Mouse (Mus musculus) forebrain, embryonic 13.5 days (tissue): ENCODE data around the gene Tmem220. TPM values are rescaled to one million over a fixed set of nuclear protein-coding genes. Genes with fewer than 3 reads are reported as not detected.
"Not testable (repeated sequence)": the region's sequence is repeated elsewhere in the genome, so short reads cannot be mapped to it uniquely, and the experiment has no call there.

Experiments used
- ATAC-seq: fragments of 200-750 bp; cut with Nextera tagmentation; 2 replicates; pipeline ENCODE4 v1.8.0; 2017
- H3K27ac ChIP-seq: fragments of 300-500 bp; sonication (generic); 2 replicates; pipeline ENCODE4 v1.5.1; 2015; ENCODE audit warnings: inconsistent platforms, mild to moderate bottlenecking, moderate library complexity
- H3K27me3 ChIP-seq: fragments of 300-500 bp; sonication (generic); 2 replicates; pipeline ENCODE4 v1.6.1; 2015; ENCODE audit warnings: mild to moderate bottlenecking, inconsistent platforms
- H3K36me3 ChIP-seq: fragments of 300-500 bp; sonication (generic); 2 replicates; pipeline ENCODE4 v1.6.1; 2015; ENCODE audit warnings: mild to moderate bottlenecking, inconsistent platforms; ENCODE audit not compliant: poor library complexity, severe bottlenecking
- H3K4me1 ChIP-seq: fragments of 300-500 bp; sonication (generic); 2 replicates; pipeline ENCODE4 v1.6.1; 2015; ENCODE audit warnings: inconsistent platforms
- H3K4me2 ChIP-seq: fragments of 300-500 bp; sonication (generic); 2 replicates; pipeline ENCODE4 v1.6.1; 2015; ENCODE audit warnings: inconsistent platforms, mild to moderate bottlenecking, moderate library complexity
- H3K4me3 ChIP-seq: fragments of 300-500 bp; sonication (generic); 2 replicates; pipeline ENCODE4 v1.5.1; 2015; ENCODE audit warnings: mild to moderate bottlenecking, inconsistent platforms
- H3K9ac ChIP-seq: fragments of 300-500 bp; sonication (generic); 2 replicates; pipeline ENCODE4 v1.6.1; 2015; ENCODE audit warnings: mild to moderate bottlenecking, inconsistent platforms
- H3K9me3 ChIP-seq: fragments of 300-500 bp; sonication (generic); replicated peaks from 2 replicates; pipeline ENCODE4 v1.6.1; 2016; ENCODE audit warnings: inconsistent platforms
- WGBS: fragments of 180-500 bp; shearing (Covaris S2); methylation state at CpG from one replicate; pipeline ENCODE4 v1.1.7; 2015; 5-methylcytosine and 5-hydroxymethylcytosine counted together
- polyA plus RNA-seq: library from polyadenylated mRNA; unstranded; fragments of >200 nt; fragmentation: Nextera tagmentation; extraction: Ambion mirVana; gene quantifications from 2 replicates; pipeline ENCODE4 v1.2.1, GENCODE M21; 2015

Gene Tmem220
- polyA plus RNA-seq, 1 experiment from 2014 or later: 0.34 TPM

- no peak overlapping the region for H3K9ac ChIP-seq
- no peaks in the 10 kb centered on the region for H3K9me3 ChIP-seq
- H3K27me3 ChIP-seq: peaks cover 8% of the 10 kb centered on the region; the same call in 1 of the 2 replicates
- peaks cover 30% of the 10 kb centered on the region for H3K4me1 ChIP-seq
- no peak overlapping the region for H3K4me2 ChIP-seq
- no peak overlapping the region for H3K4me3 ChIP-seq
- no peaks in the 10 kb centered on the region for H3K36me3 ChIP-seq
- no peak overlapping the region for H3K27ac ChIP-seq
- no peak for ATAC-seq
- WGBS: 84% methylated on average over 13 of the region's 13 CpGs
Measured at GRCm38 (mm10) chr11:67022354-67023115, 2.4 kb upstream of the Tmem220 start.

- not testable (repeated sequence) for H3K4me3 ChIP-seq, ATAC-seq, H3K4me2 ChIP-seq, H3K27me3 ChIP-seq, H3K36me3 ChIP-seq, H3K9ac ChIP-seq, H3K27ac ChIP-seq, H3K9me3 ChIP-seq
- 57% methylated on average over 1 of the region's 1 CpGs for WGBS
- H3K4me1 ChIP-seq: peaks cover 23% of the 10 kb centered on the region
Measured at GRCm38 (mm10) chr11:67023191-67023590, 1.8 kb upstream of the Tmem220 start.

GRCm38 (mm10) chr11:67023802-67024340 is 1.1 kb upstream of the Tmem220 start:
- no peak overlapping the region for H3K9ac ChIP-seq
- peaks cover 20% of the 10 kb centered on the region; the same call in 1 of the 2 replicates for H3K4me1 ChIP-seq
- peaks cover 8% of the 10 kb centered on the region; the same call in 1 of the 2 replicates for H3K27me3 ChIP-seq
- no peaks in the 10 kb centered on the region for H3K36me3 ChIP-seq
- H3K27ac ChIP-seq: no peak overlapping the region
- WGBS: 15% methylated on average over 6 of the region's 6 CpGs
- H3K9me3 ChIP-seq: no peaks in the 10 kb centered on the region
- H3K4me3 ChIP-seq: no peak overlapping the region
- no peak for ATAC-seq
- H3K4me2 ChIP-seq: peak overlapping the region; percentile 62

GRCm38 (mm10) chr11:67030904-67031602 is 6.1 kb downstream of the Tmem220 start:
- no peak for ATAC-seq
- Histone ChIP-seq H3K4me1 (no peaks in the 10 kb centered on the region), H3K27me3 (no peaks in the 10 kb centered on the region), H3K9ac (no peak overlapping the region), H3K4me2 (no peak overlapping the region), H3K9me3 (no peaks in the 10 kb centered on the region), H3K27ac (no peak overlapping the region), H3K36me3 (no peaks in the 10 kb centered on the region), H3K4me3 (no peak overlapping the region)
- WGBS: 63% methylated on average over 16 of the region's 16 CpGs

GRCm38 (mm10) chr11:67031603-67031915 is 6.6 kb downstream of the Tmem220 start:
- Histone ChIP-seq H3K4me1 (no peaks in the 10 kb centered on the region), H3K36me3 (peaks cover 3% of the 10 kb centered on the region; the same call in 1 of the 2 replicates), H3K4me3 (no peak overlapping the region), H3K27ac (no peak overlapping the region), H3K27me3 (no peaks in the 10 kb centered on the region), H3K4me2 (no peak overlapping the region), H3K9ac (no peak overlapping the region), H3K9me3 (no peaks in the 10 kb centered on the region)
- no peak for ATAC-seq
- WGBS: 66% methylated on average over 2 of the region's 2 CpGs

- Histone ChIP-seq H3K9ac (no peak overlapping the region), H3K4me1 (no peaks in the 10 kb centered on the region), H3K36me3 (peaks cover 32% of the 10 kb centered on the region), H3K9me3 (no peaks in the 10 kb centered on the region), H3K27ac (no peak overlapping the region), H3K27me3 (no peaks in the 10 kb centered on the region), H3K4me2 (no peak overlapping the region), H3K4me3 (no peak overlapping the region)
- WGBS: 82% methylated on average over 4 of the region's 4 CpGs
- ATAC-seq: no peak
Measured at GRCm38 (mm10) chr11:67034775-67035485, 10.0 kb downstream of the Tmem220 start.

- Histone ChIP-seq H3K9ac (no peak overlapping the region), H3K27ac (no peak overlapping the region), H3K4me1 (no peaks in the 10 kb centered on the region), H3K27me3 (no peaks in the 10 kb centered on the region), H3K9me3 (no peaks in the 10 kb centered on the region), H3K4me2 (no peak overlapping the region), H3K36me3 (peaks cover 45% of the 10 kb centered on the region), H3K4me3 (no peak overlapping the region)
- ATAC-seq: no peak
- whole genome bisulfite sequencing: 96% methylated on average over 6 of the region's 6 CpGs
Measured at GRCm38 (mm10) chr11:67036229-67036628, 11.3 kb downstream of the Tmem220 start.

GRCm38 (mm10) chr11:67036892-67037291 is 11.9 kb downstream of the Tmem220 start:
- Histone ChIP-seq H3K9ac (no peak overlapping the region), H3K27me3 (no peaks in the 10 kb centered on the region), H3K27ac (no peak overlapping the region), H3K9me3 (no peaks in the 10 kb centered on the region), H3K4me1 (no peaks in the 10 kb centered on the region), H3K36me3 (peaks cover 51% of the 10 kb centered on the region), H3K4me3 (no peak overlapping the region), H3K4me2 (no peak overlapping the region)
- ATAC-seq: no peak
- 96% methylated on average over 9 of the region's 9 CpGs for WGBS

- H3K27me3 ChIP-seq: no peaks in the 10 kb centered on the region
- peaks cover 61% of the 10 kb centered on the region for H3K36me3 ChIP-seq
- no peaks in the 10 kb centered on the region for H3K9me3 ChIP-seq
- no peak overlapping the region for H3K4me2 ChIP-seq
- 94% methylated on average over 3 of the region's 3 CpGs for WGBS
- H3K9ac ChIP-seq: no peak overlapping the region
- no peak overlapping the region for H3K4me3 ChIP-seq
- H3K4me1 ChIP-seq: no peaks in the 10 kb centered on the region
- H3K27ac ChIP-seq: no peak overlapping the region
- ATAC-seq: no peak
Measured at GRCm38 (mm10) chr11:67039799-67040198, 14.8 kb downstream of the Tmem220 start.

GRCm38 (mm10) chr11:67040483-67040882 is 15.5 kb downstream of the Tmem220 start:
- no peak for ATAC-seq

GRCm38 (mm10) chr11:67043007-67043406 is 18.1 kb downstream of the Tmem220 start:
- no peak overlapping the region for H3K4me3 ChIP-seq
- H3K36me3 ChIP-seq: peaks cover 53% of the 10 kb centered on the region
- WGBS: 34% methylated on average over 8 of the region's 8 CpGs
- ATAC-seq: no peak
- no peaks in the 10 kb centered on the region for H3K9me3 ChIP-seq
- no peak overlapping the region for H3K9ac ChIP-seq
- H3K4me1 ChIP-seq: no peaks in the 10 kb centered on the region
- no peak overlapping the region for H3K27ac ChIP-seq
- no peaks in the 10 kb centered on the region for H3K27me3 ChIP-seq
- H3K4me2 ChIP-seq: no peak overlapping the region

More at GRCm38 (mm10) chr11:67040483-67040882, 15.5 kb downstream of the Tmem220 start:
- no peak overlapping the region for H3K9ac ChIP-seq
- no peaks in the 10 kb centered on the region for H3K4me1 ChIP-seq
- H3K4me3 ChIP-seq: no peak overlapping the region
- H3K27me3 ChIP-seq: no peaks in the 10 kb centered on the region
- WGBS: 95% methylated on average over 6 of the region's 6 CpGs
- peaks cover 61% of the 10 kb centered on the region for H3K36me3 ChIP-seq
- H3K9me3 ChIP-seq: no peaks in the 10 kb centered on the region
- H3K27ac ChIP-seq: no peak overlapping the region
- no peak overlapping the region for H3K4me2 ChIP-seq

- H3K4me3 ChIP-seq: no peak overlapping the region
- H3K4me2 ChIP-seq: no peak overlapping the region
- no peaks in the 10 kb centered on the region for H3K27me3 ChIP-seq
- 94% methylated on average over 6 of the region's 6 CpGs for WGBS
- peaks cover 42% of the 10 kb centered on the region for H3K36me3 ChIP-seq
- H3K9ac ChIP-seq: no peak overlapping the region
- no peak for ATAC-seq
- H3K27ac ChIP-seq: no peak overlapping the region
- H3K9me3 ChIP-seq: no peaks in the 10 kb centered on the region
- no peaks in the 10 kb centered on the region for H3K4me1 ChIP-seq
Measured at GRCm38 (mm10) chr11:67044959-67045358, 20.0 kb downstream of the Tmem220 start.
